Mouse (Mus musculus) liver (tissue): Measurements from ENCODE around the gene Vars2.

Experiments
- DNase-seq: peaks from one replicate; pipeline ENCODE4 v3.0.0-alpha.2; 2020; ENCODE audit warnings: mixed read lengths

The Vars2 gene

DNA sequence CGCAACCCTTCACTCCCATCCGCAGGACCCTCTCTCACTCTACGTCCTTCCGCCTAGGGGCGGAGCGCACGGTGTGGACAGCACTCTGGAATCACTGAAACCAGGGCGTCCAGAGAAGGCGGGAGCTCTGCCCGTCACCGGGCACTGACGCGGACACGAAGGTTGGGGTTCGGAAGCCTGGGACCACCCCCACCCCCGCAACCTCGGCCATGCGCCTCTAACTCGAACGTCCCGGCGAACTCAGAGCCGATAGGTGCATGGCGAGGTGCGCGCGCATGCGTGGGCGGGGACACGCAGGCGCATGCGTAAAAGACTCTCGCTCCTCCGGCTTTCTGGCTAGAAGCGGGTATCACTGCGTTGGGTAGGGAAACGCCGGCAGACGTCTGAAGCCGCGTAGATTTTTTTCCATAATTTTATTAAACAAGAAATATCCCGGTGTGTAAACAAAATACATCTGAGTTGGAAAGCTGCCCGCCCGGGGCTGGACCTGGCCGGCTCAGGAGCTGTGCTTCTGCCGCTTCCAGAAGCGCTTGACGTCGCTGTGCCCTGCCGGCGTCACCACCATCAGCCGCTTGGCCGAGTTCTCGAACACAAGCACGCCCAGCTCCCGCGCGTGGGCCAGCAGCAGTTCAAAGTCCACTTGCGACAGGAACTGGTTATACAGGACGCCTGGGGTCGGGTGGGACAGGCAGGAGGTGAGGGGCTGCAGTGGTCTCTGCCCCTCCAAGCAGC, at the start of gene Vars2:
Gene Vars2 (minus strand): TSS at position 259 of the 732 bp plus-strand sequence.
- DNase-seq = peak; percentile 97

DNA sequence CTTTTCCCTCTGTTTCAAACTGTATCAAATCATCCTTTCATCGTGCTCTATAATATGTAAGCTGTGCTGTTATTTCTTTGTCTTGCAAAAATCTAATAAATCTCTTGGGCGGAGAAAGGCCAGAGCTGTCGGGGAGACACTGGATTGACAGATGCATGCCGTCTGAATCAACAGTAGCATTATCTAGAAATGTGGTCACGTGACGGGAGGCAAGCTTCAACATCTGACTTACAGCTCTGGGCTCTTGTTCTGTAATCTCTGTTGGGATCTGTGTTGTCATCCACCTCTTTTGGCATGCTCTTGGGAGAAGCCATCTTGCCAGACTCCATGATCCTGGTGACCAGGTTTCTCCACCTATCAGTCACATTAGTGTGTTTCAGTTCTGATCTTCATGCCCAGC, 49.7 kb upstream of the Vars2 start:
- no peak for DNase-seq

DNA sequence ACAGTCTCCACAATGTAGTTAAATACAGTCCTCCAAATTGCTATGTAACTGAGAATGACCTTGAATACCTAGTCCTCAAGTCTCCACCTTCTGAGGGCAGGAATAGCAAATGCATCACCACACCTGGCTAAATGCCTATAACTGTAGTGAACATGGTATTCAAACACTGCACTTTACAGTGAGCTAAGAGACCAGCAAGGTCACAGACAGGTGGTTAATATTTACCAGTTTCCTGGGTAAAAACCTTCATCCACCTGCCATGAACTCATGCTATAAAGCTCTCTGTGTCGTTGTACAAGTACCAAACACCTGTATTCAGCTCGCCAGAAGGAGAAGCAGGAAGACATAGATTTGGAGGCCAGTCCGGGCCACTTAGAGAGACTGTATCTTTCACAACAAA, 48.7 kb upstream of the Vars2 start:
- DNase-seq = no peak

DNA sequence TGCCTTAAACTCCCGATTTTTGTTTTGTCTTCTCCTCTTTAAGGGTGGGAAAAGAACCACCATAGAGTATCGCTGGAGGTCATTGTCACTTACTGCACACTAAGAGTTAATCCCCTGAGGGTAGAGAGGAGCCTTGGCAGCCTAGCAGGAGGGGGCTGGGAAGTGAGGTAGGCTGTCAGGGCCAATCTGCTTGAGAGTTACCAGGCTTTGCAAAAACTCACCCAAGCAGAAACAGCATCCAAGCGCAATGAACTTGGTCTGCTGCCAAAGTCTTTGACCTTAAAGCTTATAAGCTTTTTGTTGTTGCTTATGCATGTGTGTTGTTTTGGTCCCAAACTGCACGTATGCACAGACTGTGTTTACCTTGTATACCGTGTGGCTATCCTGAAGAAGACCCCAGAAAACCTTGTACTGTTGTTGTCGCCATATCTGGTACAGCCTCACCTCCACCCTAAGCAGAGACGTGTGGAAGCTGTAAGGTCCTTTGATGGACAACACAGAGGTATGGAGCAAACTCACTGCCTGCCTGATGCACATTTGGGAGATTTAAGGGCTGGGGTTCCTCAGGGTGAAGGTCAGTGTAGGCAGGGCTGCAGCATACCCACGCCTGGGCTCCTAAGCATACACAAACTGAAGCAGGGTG, 43.4 kb upstream of the Vars2 start:
- no peak for DNase-seq

DNA sequence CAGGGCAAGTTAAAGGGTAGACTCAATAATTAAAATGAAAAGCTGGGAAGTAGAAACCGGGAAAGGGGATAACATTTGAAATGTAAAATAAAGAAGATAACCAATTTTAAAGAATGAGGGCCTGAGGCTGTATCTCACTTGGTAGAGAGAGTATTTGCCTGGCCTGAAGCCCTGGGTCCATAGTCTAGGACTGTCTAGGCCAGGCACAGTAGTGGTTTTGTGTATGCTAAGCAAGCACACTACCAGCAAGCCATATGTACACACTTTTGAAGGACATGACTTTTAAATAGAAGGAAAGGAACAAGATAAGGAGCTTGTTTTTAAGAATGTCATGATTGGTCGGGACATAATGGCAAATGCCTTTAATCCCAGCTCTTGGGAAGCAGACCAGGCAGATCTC, 41.2 kb upstream of the Vars2 start:
- DNase-seq = no peak

DNA sequence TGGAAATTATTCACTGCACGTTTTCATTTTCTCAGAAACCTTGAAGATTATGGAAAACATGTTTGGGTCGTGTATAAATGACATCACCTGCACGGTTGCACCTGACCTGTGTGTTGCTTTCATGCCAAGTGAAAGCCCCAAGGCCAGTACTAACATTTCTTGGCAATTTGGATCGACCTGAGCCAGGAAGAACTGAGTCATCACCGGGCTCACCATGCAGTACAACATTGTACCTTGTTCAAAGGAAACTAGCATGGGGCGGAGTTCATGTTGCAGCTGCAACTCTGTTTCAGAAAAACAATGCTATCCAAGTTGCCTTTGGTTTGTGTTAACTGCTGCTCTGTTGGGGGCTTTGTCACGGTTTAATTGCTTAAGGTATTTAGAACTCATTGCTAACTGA, 40.5 kb upstream of the Vars2 start:
- DNase-seq = no peak

DNA sequence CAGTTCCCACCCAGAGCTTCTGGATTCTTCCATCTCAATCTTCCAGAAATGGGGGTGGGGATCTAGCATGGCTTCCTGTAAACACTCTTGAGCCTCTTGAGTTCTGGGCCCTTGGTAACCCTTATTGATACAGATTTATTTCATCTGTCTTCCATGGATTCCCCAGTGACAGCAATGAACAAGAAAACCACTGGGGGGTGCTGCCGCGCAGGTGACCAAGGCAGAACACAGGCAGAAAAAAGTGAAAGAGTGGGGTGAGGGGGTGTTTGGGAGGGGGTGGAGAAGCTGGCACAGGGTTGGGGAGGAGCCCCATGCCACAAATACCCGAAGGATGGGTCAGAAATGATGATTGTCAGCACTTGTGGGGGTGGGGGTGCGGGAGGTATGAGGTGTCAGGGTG, 38.4 kb upstream of the Vars2 start:
- DNase-seq = peak; percentile 48

DNA sequence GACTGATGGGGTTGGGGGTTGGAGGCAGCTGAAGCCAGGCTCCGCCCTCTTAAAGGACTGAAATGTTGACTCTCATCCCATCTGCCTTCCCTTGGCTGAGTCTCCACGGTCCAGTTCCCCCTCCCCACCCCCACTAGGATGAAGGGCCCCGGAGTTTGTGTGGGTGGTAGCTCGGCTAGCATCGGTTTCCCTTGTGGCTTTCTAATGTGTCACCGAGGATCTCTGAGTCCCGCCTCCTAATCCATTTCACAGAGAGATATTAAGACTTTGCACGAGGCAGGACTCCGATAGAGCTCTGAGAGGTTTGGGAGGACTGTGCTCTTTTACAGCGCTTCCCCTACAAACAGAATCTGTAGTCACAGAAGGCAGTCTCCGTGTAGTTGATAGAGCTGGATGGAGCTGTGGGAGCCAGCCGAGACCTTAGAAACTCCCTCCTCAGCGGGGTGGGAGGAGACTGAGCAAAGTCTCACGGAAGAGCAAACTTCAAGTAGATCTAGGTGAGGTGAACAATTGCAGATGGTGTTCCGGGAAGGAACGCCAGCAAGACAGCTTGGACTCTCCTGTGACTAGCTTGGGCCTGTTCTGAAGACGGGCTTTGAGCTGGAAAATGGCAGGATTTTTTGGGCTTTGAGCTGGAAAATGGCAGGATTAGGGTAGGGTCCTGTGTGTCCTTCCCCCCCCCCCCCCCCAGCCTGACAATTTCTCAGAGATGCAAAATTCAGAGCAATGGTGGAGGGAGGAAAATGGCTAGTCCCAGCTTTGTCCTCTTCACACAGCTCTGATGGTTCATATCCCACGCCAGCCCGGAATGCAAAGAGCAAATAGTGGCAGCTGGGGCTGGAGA, 37.5 kb upstream of the Vars2 start, which contains the start of gene Ddr1:
Gene Ddr1 (minus strand): TSS at position 1 of the 844 bp plus-strand sequence.
- peak; percentile 31 for DNase-seq

DNA sequence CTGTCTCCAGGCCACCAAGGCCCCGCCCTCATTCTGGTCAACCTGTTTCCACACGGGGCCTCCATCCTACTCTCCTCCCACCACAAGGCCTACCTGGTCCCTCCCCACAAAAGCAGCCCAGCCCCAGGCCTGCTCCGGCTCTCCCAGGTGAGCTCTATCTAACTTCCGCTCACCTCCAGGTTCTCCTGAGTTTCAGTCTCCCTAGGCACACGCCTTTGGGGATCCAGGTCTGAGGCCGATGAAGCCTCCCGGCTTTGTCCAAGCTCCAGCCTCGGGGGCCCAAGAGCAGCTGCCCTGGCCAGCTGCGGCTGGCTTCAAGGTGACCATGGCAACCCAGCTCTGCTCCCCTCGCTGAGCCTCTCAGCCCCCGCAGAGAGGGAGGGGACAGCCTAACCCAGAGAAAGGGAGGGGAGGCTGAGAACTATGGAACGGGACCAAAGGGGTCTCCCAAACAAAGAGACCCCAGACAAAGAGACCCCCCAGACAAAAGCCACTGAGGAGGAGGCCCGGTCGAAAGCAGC, 36.4 kb upstream of the Vars2 start:
- no peak for DNase-seq

DNA sequence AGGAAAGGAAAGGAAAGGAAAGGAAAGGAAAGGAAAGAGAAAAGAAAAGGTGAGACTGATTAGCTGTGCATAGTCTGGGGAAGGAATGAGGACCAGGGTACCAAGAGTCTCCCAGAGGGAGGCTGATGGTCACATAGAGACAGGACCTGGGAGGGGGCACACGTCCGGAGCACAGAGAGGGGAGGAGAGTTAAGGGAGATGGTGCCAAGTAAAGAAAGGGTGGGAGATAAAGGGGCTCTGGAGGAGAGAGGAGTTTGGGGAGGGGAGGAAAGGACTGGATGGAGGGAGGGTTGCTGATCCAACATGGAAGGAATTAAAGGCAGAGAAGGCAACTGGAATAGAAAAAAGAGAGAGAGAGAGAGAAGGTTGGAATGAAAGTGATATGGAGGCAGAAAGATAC, 35.7 kb upstream of the Vars2 start:
- DNase-seq = no peak

DNA sequence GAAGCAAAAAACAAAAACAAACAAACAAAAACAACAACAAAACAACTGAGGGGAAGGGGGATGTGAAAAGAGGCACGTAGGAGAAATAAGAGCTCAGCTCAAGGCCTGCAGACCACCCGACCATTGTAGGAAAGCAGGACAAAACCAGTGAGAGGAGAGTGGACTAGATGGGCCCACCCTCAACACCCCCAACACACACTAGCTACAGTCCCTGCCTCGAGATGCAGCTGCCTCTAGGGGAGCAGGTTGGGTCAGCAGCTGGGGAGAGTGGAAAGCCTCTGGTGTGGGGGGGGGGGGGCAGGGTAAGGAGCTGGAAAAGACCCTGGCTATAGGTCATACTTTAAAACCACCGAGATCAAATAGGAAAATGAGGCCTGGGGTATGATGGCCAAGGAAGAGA, 35.2 kb upstream of the Vars2 start:
- no peak for DNase-seq

DNA sequence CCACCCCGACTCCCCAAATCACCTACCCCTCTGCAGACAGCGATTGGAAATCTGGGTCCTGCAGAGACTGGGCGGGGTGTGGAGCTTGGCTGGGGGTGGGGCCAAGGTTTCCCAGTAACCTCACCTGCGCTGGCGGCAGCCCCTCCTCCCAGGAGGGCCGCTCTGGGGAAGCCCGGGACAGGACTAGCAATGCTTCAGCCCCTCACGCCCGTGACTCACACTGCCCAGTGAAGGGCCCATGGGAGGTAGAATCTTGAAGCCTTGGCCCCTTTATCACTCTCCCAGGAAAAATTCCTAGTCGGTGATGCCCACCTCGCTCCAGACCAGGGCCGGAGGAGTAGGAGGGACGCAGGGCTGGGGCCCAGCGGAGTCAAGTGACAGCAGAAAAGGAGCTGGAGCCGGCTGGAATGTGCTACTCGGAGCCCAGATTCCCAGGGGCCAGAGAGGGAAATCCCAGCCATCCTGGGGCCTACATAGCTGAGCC, 34.6 kb upstream of the Vars2 start:
- peak; percentile 34 for DNase-seq

DNA sequence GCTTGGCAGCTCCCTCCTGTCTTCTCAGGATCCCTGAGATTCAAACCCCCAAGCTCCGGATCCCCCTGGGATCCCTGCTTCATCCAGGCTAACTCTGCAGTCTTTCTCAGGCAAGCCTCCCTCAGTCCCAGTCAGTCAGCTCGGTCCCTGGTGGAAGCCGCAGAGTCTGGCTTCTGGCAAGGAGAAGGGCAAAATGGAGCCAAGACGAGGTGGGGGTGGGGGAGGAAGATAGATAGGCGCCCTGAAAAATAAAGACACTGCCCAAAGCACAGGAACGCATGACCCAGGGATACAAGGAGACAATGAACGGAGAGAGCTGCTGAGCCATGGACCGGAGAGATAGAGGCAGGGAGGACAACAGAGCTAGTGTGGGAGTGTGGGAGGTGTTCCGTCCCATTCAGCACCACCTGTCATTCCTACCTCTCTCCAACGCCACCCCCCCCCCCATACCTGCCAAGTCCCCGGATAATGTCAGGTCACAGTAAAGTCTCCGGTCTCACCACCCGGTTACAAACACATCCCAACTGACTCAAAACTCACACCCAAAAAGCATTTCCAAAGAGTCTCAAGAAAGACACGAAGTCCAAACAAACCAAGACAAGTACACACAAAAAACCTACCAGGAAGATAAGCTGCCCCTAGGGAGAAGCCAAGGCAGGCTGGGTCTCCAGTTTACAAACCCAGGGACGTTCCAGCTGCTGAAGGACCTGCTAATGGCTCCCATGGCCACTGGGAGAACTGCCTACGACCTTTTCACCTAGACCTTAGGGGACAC, 34.0 kb upstream of the Vars2 start:
- DNase-seq = no peak

DNA sequence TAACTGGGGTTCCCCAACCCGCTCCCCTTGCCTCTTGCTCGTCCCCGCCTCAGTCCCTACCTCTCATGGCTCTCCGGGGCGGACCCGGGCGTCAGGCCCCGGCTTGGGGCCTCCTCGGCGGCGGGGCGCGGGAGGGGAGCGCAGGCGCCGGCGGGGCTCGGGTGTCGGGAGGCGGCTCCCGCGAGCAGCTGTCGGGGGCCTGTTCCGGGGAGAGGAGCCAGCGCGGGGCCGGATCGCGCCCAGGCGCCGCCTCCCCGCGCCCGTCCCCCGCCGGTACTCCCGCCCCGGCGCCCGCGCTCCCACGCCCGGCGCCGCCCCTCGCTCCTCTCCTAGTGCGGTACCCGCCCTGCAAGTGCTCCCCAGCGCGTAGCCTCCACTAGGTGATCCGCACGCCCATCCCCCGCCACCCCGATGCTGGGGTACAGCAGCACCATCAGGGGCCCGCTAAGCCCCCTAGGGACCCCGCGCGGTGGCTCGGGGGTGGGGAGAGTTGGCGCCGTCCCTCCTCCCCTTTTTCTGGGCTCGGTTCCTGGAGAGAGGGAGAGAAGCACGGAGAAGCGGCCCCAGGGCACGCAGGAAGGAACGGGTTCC, 33.1 kb upstream of the Vars2 start:
- DNase-seq = peak; percentile 72

DNA sequence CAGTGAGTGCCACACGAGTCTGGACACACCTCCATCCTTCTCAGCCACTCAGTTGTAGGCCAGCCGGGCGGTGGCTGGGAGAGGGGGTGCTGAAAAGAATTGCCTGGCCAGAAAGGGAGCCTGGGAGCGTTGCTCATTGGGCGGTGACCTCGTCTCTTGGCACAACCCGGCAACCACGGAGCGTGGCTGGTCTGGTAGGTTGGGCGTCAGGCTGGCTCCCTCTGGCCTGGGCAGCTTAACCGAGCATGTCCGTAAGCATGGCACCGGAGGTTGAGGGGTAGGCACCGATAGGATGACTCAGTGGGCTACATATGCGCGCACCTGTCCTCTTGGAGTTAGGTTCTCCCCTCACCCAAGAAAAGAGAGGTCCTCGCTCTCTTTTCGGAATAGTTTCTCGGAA, 32.5 kb upstream of the Vars2 start:
- peak; percentile 21 for DNase-seq

DNA sequence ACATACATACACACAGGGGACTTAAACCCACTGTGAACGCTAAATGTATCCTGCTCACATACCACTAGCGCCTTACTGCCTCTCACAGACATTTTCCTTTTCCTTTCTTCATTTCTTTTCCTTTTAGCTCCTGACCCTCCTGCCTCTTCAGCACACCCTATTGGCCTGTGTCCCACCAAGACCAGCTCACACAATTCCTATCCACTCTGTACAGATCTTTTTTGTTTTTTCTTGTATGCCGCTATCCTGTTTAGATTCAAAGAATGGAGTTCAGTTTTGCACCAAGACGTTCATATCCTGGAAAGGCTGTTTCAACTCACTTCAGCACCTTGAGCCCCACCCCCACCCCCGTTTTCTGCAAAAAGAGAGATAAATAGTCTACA, 31.1 kb upstream of the Vars2 start:
- DNase-seq = no peak

DNA sequence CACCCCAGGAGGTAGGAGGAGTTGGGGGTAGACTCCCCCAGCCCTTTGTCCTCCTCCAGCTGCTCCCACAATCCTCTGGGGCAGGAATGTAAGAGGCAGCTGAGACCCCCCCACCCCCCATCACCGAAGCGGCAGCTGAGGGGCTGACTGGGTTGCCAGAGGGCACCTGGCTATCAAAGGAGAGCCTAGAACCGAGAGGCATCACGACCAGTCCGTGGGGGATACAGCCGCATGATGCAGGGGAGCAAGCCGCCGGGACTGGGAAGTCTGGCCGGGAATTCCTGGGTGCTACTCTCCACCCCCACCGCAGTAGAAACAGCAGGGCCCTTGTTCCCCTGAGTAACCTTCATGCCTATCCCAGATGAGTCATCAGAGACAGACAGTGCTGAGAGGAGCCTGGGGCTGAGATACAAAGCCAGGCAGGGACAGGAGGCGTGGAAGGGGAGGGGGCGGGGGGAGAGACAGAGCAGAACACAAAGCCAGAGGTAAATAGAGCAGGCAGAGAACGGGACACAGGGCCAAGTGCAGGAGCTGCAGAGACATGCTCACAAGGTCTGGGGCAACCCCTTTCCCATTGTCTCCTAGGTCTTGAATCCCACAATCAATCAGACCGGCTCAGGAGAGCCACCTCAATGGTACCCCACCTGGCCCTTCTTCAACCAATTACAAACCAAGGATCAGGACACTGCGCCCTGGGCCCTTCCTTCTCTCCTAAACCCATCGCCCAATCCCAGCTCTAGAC, 30.5 kb upstream of the Vars2 start:
- no peak for DNase-seq

DNA sequence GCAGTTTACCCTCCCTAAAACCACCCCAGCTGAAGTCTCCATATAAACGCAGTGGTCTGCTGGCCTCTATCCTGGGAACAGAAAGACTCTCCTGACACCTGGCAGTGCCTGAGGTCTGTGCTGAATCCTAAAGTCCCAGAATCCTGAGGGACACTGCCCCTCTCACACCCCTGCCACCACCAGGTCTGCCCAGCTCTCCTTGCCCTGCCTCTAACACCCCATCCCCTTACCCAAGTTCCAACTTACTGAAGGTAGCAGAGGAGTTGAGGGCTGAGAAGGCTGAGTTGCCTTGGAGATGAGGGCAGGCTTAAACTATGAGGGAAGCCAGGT, 30.0 kb upstream of the Vars2 start:
- no peak for DNase-seq

DNA sequence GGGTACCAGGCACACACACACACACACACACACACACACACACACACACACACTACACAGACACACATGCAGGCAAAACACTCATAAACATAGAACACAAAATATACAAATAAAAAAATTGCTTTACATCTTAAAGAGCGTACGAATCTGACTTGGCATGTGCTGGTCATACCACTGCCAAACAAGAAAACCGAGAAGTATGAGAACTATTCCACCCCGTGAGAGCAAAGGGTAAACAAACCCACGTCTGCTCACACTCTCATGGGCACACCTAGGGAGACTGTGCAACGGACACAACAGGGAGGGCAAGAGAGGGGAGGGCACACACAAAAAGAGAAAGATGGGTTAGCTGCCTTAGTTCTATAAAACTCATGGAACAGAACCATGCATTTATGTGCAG, 29.3 kb upstream of the Vars2 start:
- DNase-seq = no peak

DNA sequence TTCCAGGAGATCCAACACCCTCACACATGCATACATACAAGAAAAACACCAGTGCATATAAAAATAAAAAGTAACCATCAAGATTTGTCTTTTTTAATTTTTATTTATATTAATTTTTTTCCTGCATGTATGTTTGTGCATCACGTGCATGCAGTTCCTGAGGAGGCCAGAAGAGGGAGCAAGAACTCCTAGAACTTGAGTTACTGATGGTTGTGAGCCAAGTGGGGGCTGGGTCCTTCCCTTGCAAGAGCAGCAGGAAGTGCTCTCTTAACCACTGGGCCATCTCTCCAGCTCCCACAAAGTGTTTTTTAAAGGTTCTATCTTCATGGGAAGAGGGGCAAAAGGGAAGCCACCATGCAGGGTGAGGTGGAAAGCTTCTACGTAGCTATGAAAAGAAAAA, 27.9 kb upstream of the Vars2 start:
- DNase-seq = peak; percentile 27

DNA sequence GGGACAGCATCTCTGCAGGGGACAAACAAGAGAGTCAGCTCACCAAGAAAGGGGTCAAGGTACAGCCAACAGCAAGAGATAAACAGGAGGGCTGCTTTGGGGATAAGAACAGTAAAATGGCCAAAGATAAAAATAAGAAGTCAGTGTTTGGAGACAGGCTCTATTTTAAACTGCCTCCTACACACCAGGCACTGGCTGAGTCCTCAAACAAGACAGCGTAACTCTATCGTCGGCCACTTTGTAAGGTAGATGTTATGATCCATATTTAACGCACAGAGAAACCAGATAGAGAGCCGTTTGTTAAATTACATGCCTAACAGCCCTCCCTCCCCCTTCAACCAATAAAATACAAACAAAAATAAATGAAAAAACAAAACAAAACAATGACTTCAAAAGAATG, 26.5 kb upstream of the Vars2 start:
- no peak for DNase-seq

DNA sequence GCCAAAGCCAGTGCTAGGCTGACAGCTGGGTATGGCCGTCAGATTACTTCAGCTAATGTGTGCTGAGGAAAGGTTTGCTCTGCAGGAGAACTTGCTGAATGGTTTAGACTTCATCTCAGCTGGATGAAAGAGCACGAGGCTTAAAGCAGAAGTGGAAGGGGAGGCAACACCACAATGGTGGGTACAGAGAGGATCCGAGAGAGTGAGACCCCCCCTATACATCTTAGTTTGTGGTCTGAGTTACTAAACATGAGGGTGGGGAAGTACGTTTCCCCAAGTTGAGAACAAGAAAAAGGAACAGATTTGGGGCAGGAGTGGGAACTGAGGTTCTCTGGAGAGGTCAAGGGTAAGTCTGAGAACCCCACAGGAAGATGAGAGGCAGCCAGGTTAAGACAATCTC, 25.0 kb upstream of the Vars2 start:
- no peak for DNase-seq
